Mouse (Mus musculus): ENCODE data around the gene Pafah2.

GRCm38 (mm10) chr4:134372294-134372747, 23.8 kb upstream of the Pafah2 start:
- TF ChIP-seq CTCF (IDR thresholded peaks at IDR 0.05; ENCODE audit: extremely low read depth, insufficient read depth, insufficient read length, insufficient replicate concordance) (no peak), POLR2A (IDR thresholded peaks at IDR 0.05; ENCODE audit: low read depth, low read length) (no peak)

Measured in spleen, adult 2 months (tissue).